Mouse (Mus musculus): ENCODE measurements around the gene Stard13. TPM values are rescaled to one million over a fixed set of nuclear protein-coding genes. Genes with fewer than 3 reads are reported as not detected.

Gene Stard13
- polyA plus RNA-seq, 1 experiment from 2014 or later: 2.4 TPM

GRCm38 (mm10) chr5:151085749-151086148, 147.9 kb downstream of the Stard13 start:
- ATAC-seq: no peak
- Histone ChIP-seq H3K4me2 (no peak overlapping the region), H3K27me3 (no peaks in the 10 kb centered on the region), H3K9ac (no peak overlapping the region), H3K4me3 (no peak overlapping the region), H3K27ac (no peak overlapping the region), H3K4me1 (peaks cover 5% of the 10 kb centered on the region; the same call in 1 of the 2 replicates), H3K9me3 (replicated peaks) (no peaks in the 10 kb centered on the region), H3K36me3 (ENCODE audit: poor library complexity, severe bottlenecking) (no peaks in the 10 kb centered on the region)
- WGBS: 84% methylated on average over 8 of the region's 8 CpGs

- H3K4me1 ChIP-seq: no peaks in the 10 kb centered on the region
- no peaks in the 10 kb centered on the region for H3K36me3 ChIP-seq (ENCODE audit: poor library complexity, severe bottlenecking)
- 88% methylated on average over 4 of the region's 4 CpGs for WGBS
- no peak overlapping the region for H3K27ac ChIP-seq
- ATAC-seq: no peak
- H3K9me3 ChIP-seq (replicated peaks): no peaks in the 10 kb centered on the region
- no peaks in the 10 kb centered on the region for H3K27me3 ChIP-seq
- H3K4me2 ChIP-seq: no peak overlapping the region
- no peak overlapping the region for H3K9ac ChIP-seq
- no peak overlapping the region for H3K4me3 ChIP-seq
Observed at GRCm38 (mm10) chr5:151080276-151080675, 153.4 kb downstream of the Stard13 start.

- no peak overlapping the region for H3K4me2 ChIP-seq
- 97% methylated on average over 2 of the region's 2 CpGs for WGBS
- no peaks in the 10 kb centered on the region for H3K4me1 ChIP-seq
- no peaks in the 10 kb centered on the region for H3K36me3 ChIP-seq (ENCODE audit: poor library complexity, severe bottlenecking)
- ATAC-seq: no peak
- no peak overlapping the region for H3K9ac ChIP-seq
- H3K27me3 ChIP-seq: no peaks in the 10 kb centered on the region
- H3K27ac ChIP-seq: no peak overlapping the region
- H3K4me3 ChIP-seq: no peak overlapping the region
- H3K9me3 ChIP-seq (replicated peaks): no peaks in the 10 kb centered on the region
Observed at GRCm38 (mm10) chr5:151077953-151078352, 155.7 kb downstream of the Stard13 start.

GRCm38 (mm10) chr5:151076917-151077316, 156.7 kb downstream of the Stard13 start:
- no peak overlapping the region for H3K9ac ChIP-seq
- no peaks in the 10 kb centered on the region for H3K4me1 ChIP-seq
- H3K27ac ChIP-seq: no peak overlapping the region
- no peaks in the 10 kb centered on the region for H3K36me3 ChIP-seq (ENCODE audit: poor library complexity, severe bottlenecking)
- WGBS: 69% methylated on average over 3 of the region's 3 CpGs
- H3K9me3 ChIP-seq (replicated peaks): no peaks in the 10 kb centered on the region
- no peak overlapping the region for H3K4me3 ChIP-seq
- ATAC-seq: no peak
- no peaks in the 10 kb centered on the region for H3K27me3 ChIP-seq
- H3K4me2 ChIP-seq: no peak overlapping the region

GRCm38 (mm10) chr5:151074282-151074681, 159.4 kb downstream of the Stard13 start:
- Histone ChIP-seq H3K4me3 (no peak overlapping the region), H3K4me2 (no peak overlapping the region), H3K27me3 (no peaks in the 10 kb centered on the region), H3K27ac (no peak overlapping the region), H3K9ac (no peak overlapping the region), H3K9me3 (replicated peaks) (no peaks in the 10 kb centered on the region), H3K36me3 (ENCODE audit: poor library complexity, severe bottlenecking) (no peaks in the 10 kb centered on the region), H3K4me1 (no peaks in the 10 kb centered on the region)
- no peak for ATAC-seq
- WGBS: 85% methylated on average over 4 of the region's 4 CpGs

- no peaks in the 10 kb centered on the region for H3K4me1 ChIP-seq
- H3K27ac ChIP-seq: no peak overlapping the region
- no peak overlapping the region for H3K9ac ChIP-seq
- no peak overlapping the region for H3K4me3 ChIP-seq
- no peaks in the 10 kb centered on the region for H3K9me3 ChIP-seq (replicated peaks)
- H3K36me3 ChIP-seq (ENCODE audit: poor library complexity, severe bottlenecking): no peaks in the 10 kb centered on the region
- no peak overlapping the region for H3K4me2 ChIP-seq
- no peak for ATAC-seq
- WGBS: 83% methylated on average over 6 of the region's 6 CpGs
- no peaks in the 10 kb centered on the region for H3K27me3 ChIP-seq
Observed at GRCm38 (mm10) chr5:151071430-151071829, 162.2 kb downstream of the Stard13 start.

- Histone ChIP-seq H3K4me1 (no peaks in the 10 kb centered on the region), H3K9me3 (replicated peaks) (no peaks in the 10 kb centered on the region), H3K4me2 (no peak overlapping the region), H3K27me3 (no peaks in the 10 kb centered on the region), H3K4me3 (no peak overlapping the region), H3K9ac (no peak overlapping the region), H3K27ac (no peak overlapping the region), H3K36me3 (ENCODE audit: poor library complexity, severe bottlenecking) (no peaks in the 10 kb centered on the region)
- no peak for ATAC-seq
- 77% methylated on average over 6 of the region's 6 CpGs for WGBS
Observed at GRCm38 (mm10) chr5:151070896-151071295, 162.7 kb downstream of the Stard13 start.

- ATAC-seq: no peak
- Histone ChIP-seq H3K9ac (no peak overlapping the region), H3K27ac (no peak overlapping the region), H3K9me3 (replicated peaks) (no peaks in the 10 kb centered on the region), H3K27me3 (no peaks in the 10 kb centered on the region), H3K4me1 (no peaks in the 10 kb centered on the region), H3K4me2 (no peak overlapping the region), H3K4me3 (no peak overlapping the region), H3K36me3 (ENCODE audit: poor library complexity, severe bottlenecking) (no peaks in the 10 kb centered on the region)
- WGBS: 93% methylated on average over 2 of the region's 2 CpGs
Observed at GRCm38 (mm10) chr5:151069569-151069968, 164.1 kb downstream of the Stard13 start.

GRCm38 (mm10) chr5:151066016-151066415, 167.6 kb downstream of the Stard13 start:
- 83% methylated on average over 5 of the region's 5 CpGs for WGBS
- no peak overlapping the region for H3K27ac ChIP-seq
- no peak for ATAC-seq

GRCm38 (mm10) chr5:151065228-151065627, 168.4 kb downstream of the Stard13 start:
- Histone ChIP-seq H3K27me3 (no peaks in the 10 kb centered on the region), H3K36me3 (ENCODE audit: poor library complexity, severe bottlenecking) (no peaks in the 10 kb centered on the region), H3K4me1 (no peaks in the 10 kb centered on the region), H3K27ac (no peak overlapping the region), H3K4me2 (no peak overlapping the region), H3K9me3 (replicated peaks) (0 out of 2 replicates have a peak, but pooled peaks cover 7% of the 10 kb centered on the region), H3K9ac (no peak overlapping the region), H3K4me3 (no peak overlapping the region)
- WGBS: 94% methylated on average over 1 of the region's 1 CpGs
- ATAC-seq: no peak

More at GRCm38 (mm10) chr5:151066016-151066415, 167.6 kb downstream of the Stard13 start:
- Histone ChIP-seq H3K9me3 (replicated peaks) (0 out of 2 replicates have a peak, but pooled peaks cover 7% of the 10 kb centered on the region), H3K4me3 (no peak overlapping the region), H3K9ac (no peak overlapping the region), H3K27me3 (no peaks in the 10 kb centered on the region), H3K36me3 (ENCODE audit: poor library complexity, severe bottlenecking) (no peaks in the 10 kb centered on the region), H3K4me1 (no peaks in the 10 kb centered on the region), H3K4me2 (no peak overlapping the region)

GRCm38 (mm10) chr5:151061942-151062341, 171.7 kb downstream of the Stard13 start:
- H3K9me3 ChIP-seq (replicated peaks): 0 out of 2 replicates have a peak, but pooled peaks cover 7% of the 10 kb centered on the region
- no peak overlapping the region for H3K9ac ChIP-seq
- H3K4me2 ChIP-seq: no peak overlapping the region
- WGBS: 94% methylated on average over 2 of the region's 2 CpGs
- H3K36me3 ChIP-seq (ENCODE audit: poor library complexity, severe bottlenecking): no peaks in the 10 kb centered on the region
- no peaks in the 10 kb centered on the region for H3K27me3 ChIP-seq
- no peak overlapping the region for H3K4me3 ChIP-seq
- H3K27ac ChIP-seq: no peak overlapping the region
- ATAC-seq: no peak
- no peaks in the 10 kb centered on the region for H3K4me1 ChIP-seq

- Histone ChIP-seq H3K4me3 (no peak overlapping the region), H3K27ac (peak overlapping the region; percentile 16; the same call in 1 of the 2 replicates), H3K9me3 (replicated peaks) (0 out of 2 replicates have a peak, but pooled peaks cover 7% of the 10 kb centered on the region), H3K36me3 (ENCODE audit: poor library complexity, severe bottlenecking) (no peaks in the 10 kb centered on the region), H3K4me1 (0 out of 2 replicates have a peak, but pooled peaks cover 5% of the 10 kb centered on the region), H3K4me2 (no peak overlapping the region), H3K9ac (no peak overlapping the region), H3K27me3 (no peaks in the 10 kb centered on the region)
- no peak for ATAC-seq
- WGBS: 80% methylated on average over 12 of the region's 12 CpGs
Observed at GRCm38 (mm10) chr5:151060476-151060875, 173.2 kb downstream of the Stard13 start.

GRCm38 (mm10) chr5:151059772-151060171, 173.9 kb downstream of the Stard13 start:
- Histone ChIP-seq H3K27ac (no peak overlapping the region), H3K27me3 (no peaks in the 10 kb centered on the region), H3K4me1 (peaks cover 9% of the 10 kb centered on the region; the same call in 1 of the 2 replicates), H3K36me3 (ENCODE audit: poor library complexity, severe bottlenecking) (no peaks in the 10 kb centered on the region), H3K9ac (no peak overlapping the region), H3K4me2 (no peak overlapping the region), H3K4me3 (no peak overlapping the region), H3K9me3 (replicated peaks) (0 out of 2 replicates have a peak, but pooled peaks cover 7% of the 10 kb centered on the region)
- no peak for ATAC-seq
- 90% methylated on average over 5 of the region's 5 CpGs for WGBS

All from forebrain, embryonic 13.5 days (tissue).